Mouse (Mus musculus) ovary, postnatal 14 days (tissue): ENCODE measurements around the gene Ugt2a2.
"Not testable (repeated sequence)": the region's sequence is repeated elsewhere in the genome, so short reads cannot be mapped to it uniquely, and the experiment has no call there.

Source experiments
- DNase-seq: peaks from one replicate; pipeline ENCODE4 v3.0.0; 2022; ENCODE audit warnings: low spot score

Ugt2a2 gene

GRCm38 (mm10) chr5:87482160-87482559, at the start of gene Ugt2a2:
Ugt2a2 (minus strand) TSS chr5:87482260.
- DNase-seq, result no peak

- DNase-seq, result not testable (repeated sequence)
Measured at GRCm38 (mm10) chr5:87523561-87523960, 41.5 kb upstream of the Ugt2a2 start.

- no peak for DNase-seq
Measured at GRCm38 (mm10) chr5:87505776-87506458, 23.9 kb upstream of the Ugt2a2 start.

DNA sequence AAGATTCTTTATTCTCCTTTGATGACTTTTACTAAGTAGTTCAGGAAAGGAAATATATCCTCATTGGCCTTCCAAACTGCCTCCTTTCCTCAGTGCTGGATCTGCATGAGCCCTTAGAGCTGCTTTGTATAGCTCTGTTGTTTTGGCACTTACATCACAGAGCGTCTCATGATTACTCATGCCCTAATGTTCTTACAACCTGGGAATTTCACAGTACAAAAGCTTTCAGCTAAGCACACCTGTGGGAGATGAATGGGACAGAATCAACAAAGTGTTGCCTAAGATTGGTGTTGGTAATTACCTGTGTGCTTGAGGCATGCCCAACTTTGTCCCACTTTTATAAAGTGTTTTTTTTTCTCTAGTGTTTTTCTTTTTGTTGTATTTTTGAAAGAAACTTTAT, 20.6 kb upstream of the Ugt2a2 start:
- DNase-seq, result no peak

DNA sequence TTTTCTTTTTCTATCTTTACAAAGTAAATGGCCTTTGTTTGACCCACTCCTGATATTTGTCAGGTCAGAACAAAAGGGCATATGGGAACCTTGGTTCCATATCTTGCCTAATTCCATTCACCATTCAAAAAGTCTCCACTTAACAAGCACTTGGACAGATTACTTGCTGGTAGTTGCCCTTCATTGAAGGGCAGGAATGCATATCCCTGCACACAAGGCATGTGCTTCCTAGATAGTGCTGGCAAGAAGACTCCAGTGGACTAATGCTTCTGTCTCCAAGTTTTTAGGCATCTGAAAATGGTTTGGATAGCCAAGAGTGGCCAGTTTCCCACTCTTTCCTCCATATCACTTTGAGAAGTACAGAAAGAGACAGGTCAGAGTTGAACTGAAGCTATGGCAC, 17.3 kb upstream of the Ugt2a2 start:
- DNase-seq, result no peak

DNA sequence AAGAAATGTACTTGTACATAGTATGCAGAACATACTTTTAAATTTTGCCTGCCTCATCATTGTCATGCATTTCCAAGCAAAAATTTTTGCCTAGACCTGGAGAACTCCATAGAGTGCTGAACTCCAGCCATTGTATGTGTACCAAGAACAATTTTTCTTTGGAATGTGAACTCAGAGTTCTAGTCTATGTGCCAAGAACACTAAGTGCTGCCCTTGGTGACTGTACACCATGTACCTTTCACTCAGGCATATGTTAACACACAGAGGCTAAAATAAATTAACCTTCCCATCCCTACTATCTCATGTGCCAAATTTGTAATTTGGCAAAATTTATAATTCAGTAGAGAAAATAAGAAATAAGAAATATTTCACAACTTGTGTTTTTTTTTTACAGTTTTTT, 16.9 kb upstream of the Ugt2a2 start:
- no peak for DNase-seq

DNA sequence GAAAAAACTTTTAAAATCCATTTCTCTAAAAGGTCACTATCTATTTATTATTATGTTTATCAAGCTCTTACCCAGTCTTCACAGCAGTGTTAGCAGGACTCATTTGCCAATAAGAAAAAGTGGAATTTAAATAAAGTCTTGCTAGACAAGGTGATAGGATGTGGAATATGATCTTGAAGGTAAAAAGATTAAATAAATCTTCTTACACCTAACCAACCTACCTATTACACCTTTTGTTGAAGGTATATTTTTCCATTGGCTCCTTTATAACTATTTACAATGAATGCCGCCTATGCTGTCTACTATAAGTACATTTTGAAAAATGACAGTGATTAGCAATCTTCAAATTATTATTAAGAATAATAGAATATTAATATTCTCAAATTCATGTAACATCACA, 8.7 kb upstream of the Ugt2a2 start, which contains the start of gene Ugt2a1:
Gene Ugt2a1, minus strand, starts transcription at position 101 of the 400 bp plus-strand sequence.
- DNase-seq, result no peak

DNA sequence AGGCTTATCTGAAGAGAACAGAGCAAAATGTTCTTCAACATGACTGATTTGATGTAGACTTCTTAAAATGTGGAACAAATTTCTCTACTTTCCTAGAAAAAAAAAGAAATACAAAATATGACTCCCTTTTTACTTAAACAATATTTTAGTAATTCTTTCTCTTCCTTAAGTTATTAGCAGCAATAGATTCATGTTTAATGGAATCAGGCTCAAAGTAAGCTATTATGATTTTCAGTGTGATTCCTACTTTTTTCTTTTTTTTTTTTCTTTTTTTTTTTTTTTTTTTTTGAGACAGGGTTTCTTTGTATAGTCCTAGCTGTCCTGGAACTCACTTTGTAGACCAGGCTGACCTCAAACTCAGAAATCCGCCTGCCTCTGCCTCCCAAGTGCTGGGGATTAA, 4.6 kb upstream of the Ugt2a2 start, which contains the start of gene Gm43638:
Gene Gm43638, minus strand, starts transcription at position 101 of the 400 bp plus-strand sequence.
- DNase-seq, result not testable (repeated sequence)

- DNase-seq, result no peak
Measured at GRCm38 (mm10) chr5:87458810-87459209, 23.2 kb downstream of the Ugt2a2 start.

DNA sequence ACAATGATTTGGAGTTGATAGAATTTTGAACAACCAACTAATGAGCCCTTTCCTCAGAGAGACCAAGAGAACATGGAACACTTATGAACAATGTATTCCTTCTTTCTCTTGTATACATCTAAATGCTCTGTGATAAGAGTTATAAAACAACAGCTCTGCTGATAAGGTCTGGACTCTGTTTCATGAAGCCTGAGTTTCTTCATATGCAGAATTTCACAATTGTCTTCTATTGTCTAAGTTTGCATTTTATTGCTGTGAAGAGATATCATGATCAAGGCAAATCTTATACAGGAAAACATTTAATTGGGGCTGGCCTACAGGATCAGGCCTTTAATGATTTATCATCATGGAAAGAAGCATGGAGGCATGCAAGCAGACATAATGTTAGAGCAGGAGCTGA, 24.4 kb downstream of the Ugt2a2 start:
- DNase-seq, result no peak

GRCm38 (mm10) chr5:87456216-87456850, 25.7 kb downstream of the Ugt2a2 start:
- DNase-seq, result no peak

- no peak for DNase-seq
Measured at GRCm38 (mm10) chr5:87455519-87455918, 26.5 kb downstream of the Ugt2a2 start.

DNA sequence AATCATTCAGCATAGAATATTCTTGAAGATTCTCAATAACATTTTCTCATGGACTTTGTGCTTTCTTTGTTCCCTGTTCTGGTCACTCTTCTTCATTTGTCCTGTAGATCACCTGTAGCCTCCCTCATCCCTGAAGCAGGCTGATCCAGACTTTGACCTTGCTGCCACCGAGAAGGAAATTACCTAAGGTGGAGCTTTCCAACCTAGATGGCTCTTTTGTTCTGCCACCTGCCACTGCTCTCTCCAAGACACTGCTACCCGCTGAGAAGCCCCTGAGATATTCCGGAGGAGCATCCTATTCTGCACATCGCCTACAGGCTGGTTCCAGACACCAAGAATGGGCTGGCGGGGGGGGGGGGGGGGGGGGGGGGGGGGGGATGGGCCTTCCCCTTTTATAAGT, 29.5 kb downstream of the Ugt2a2 start:
- not testable (repeated sequence) for DNase-seq

DNA sequence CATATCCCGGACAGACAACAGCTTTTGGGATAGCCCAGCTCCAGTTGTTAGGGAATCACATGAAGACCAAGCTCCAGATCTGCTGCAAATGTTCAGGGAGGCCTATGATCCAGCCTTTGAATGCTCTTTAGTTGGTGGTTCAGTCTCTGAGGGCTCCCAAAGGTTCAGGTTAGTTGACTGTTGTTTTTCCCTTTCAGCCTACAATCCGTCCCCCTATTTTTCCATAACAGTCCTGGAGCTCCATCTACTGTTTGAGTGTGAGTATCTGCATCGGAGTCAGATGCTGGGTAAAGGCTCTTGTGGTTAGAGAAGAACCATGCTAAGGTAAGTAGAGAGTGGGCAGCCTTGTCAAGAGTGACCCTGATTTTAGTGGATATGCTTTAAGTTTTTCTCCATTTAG, 45.8 kb downstream of the Ugt2a2 start:
- peak; percentile 3 for DNase-seq

GRCm38 (mm10) chr5:87425676-87426075, 56.4 kb downstream of the Ugt2a2 start:
- DNase-seq, result no peak

DNA sequence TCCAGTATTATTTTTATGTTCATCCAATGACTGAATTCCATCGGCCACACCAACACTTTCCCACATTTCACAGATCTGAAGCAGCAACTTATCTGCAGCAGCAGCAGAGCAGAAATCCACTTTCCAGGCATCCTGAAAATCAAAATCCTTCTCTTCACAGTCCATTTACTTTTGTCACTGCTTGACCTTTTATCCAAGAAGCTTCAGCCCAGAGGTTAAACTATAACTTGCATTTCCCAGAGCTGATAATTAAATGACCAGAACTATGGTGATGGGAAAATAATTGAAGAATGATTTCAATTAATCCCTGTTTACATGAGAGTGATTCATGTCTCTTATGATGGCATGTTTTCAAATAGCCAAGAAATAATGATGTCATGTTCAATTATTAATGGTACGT, 58.0 kb downstream of the Ugt2a2 start, which contains the start of gene Ugt2b38:
Gene Ugt2b38, minus strand, starts transcription at position 163 of the 400 bp plus-strand sequence.
- not testable (repeated sequence) for DNase-seq
